Mouse (Mus musculus) G1E-ER4 (cell line): ENCODE data around the gene Usp45. TPM values are rescaled to one million over a fixed set of nuclear protein-coding genes. Genes with fewer than 3 reads are reported as not detected.

Experiments
- GATA1 ChIP-seq: IDR thresholded peaks from one replicate; pipeline ENCODE4 v1.8.0; 2012; ENCODE audit warnings: low read length, inconsistent platforms
- polyA plus RNA-seq: library from polyadenylated mRNA; stranded (reverse); fragments of >175 nt; gene quantifications from 2 replicates; pipeline ENCODE4 v1.2.3, GENCODE M21; 2012

Usp45 gene
- polyA plus RNA-seq, 1 experiment, result 3.9 TPM

DNA sequence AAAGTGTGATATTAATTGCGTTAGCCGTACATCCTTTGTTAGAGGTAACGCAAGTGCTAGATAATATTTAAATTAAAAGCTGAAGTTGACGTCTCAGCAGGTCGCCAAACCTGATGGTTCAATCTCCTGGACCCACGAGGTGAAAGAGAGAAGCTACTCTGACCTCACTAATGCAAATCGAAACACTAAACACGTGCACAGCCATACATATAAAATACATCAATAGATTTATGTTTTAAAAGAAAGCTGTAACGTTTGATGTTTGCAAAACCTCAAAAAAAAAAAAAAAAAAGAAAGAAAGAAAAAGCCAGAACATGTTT is 9.9 kb downstream of the Usp45 start:
- no peak for TF ChIP-seq GATA1

DNA sequence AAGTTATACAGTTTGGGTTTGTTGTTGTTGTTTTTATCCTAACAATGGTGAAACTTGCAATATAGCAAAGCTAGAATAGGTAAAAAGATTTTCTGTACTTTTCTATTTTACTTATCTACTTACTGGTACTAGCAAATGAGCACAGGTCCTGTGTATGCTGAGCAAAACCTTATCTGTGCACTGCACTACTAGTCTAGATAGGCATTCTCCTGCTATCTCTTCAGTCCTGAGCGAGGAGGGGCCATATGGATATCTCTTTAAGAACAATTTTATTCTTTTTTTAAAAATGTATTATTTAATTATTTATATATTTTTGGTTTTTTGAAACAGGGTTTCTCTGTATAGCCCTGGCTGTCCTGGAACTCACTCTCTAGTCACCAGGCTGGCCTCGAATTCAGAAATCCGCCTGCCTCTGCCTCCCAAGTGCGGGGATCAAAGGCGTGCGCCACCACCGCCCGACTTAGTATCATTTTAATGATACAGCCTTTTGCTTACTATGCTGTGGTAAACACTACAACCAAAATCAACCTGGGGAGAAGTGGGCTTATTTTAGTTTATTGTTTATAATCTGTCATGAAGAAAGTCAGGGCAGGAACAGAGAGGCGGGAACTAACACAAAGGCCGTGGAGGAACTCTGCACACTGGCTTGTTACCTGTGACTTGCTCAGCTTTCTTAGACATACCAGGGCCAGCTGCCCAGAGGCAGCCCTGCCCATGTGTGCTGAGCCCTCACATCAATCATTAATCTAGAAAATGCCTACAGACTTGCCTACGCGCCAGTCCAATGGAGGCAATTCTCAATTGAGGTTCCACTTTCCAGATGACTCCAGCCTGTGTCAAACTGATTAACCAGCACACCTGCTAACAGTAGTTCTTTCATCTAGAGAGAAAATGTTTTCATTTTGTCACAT is 14.1 kb downstream of the Usp45 start:
- TF ChIP-seq GATA1, result peak; percentile 55

DNA sequence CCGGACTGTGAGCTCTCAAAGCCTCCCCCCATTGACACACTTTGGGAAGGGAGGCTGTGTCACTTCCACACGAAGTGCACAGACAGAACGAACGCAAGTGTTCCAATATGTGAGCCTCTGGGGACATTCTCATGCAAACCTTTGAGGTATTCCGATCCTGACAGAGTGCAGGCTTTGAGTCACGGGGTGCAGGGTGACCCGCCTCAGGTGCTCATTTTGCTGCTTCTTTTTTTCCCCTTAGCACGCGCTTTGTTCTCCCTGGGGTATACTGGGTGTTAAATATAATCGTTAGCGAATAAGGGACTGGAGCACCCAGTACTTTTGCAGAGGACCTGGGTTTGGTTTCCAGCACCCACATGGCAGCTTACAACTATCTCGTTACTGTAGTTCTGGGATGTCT is 19.3 kb downstream of the Usp45 start:
- no peak for TF ChIP-seq GATA1

DNA sequence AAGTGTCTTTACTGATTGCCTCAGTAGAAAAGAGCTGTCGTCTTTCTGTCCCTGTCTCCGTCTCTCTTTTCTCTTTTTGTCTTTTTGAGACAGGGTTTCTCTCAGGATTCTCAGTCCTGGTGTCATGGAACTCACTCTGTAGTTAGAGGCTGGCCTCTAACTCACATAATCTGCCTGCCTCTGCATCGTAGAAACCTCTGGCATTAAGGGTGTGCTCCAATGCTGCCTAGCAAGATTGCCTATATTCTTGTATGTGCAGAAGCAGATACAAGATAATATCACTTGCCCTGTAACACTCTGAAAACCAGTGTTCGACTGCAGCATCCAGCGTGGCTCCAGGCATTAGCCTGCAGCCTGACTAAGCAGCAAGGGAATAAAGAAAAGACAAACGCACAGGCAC is 21.9 kb downstream of the Usp45 start:
- TF ChIP-seq GATA1, result no peak

DNA sequence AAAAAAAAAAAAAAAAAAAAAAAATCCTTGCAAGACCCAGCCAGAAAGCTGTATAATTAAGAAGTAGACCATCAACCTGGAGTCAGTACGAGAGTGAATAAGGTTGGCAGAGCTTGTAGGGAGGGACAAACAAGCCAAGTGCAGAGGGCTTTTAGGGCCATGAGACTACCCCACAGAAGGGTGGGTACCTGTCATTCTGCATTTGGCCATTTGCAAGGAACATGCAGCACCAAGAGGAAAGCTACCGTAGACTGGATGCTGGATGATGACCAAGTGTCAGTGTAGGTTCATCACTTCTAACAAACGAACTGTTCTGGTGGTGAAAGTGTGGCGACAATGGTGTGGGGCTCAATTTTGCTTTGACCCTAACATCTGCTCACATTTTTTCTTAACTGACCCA is 22.9 kb downstream of the Usp45 start:
- TF ChIP-seq GATA1, result no peak

DNA sequence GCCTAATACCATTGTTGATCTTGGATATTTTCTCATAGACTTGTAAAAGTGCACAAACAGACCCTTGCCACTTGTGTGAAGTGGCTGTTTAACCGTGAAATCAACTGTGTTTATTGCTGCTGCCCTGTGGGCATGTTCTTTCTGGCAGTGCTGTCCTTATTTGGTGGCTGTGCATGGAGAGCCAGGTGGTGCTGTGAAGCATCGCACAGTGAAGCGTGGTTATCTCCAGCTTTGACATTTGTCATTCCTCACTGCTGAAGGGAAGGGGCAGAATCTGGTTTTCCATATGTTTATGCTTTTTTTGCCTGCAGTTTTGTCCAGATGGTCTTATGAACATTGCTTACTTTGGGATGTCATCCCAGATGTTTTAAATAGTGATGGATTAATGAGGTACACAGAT is 26.7 kb downstream of the Usp45 start:
- TF ChIP-seq GATA1, result no peak

DNA sequence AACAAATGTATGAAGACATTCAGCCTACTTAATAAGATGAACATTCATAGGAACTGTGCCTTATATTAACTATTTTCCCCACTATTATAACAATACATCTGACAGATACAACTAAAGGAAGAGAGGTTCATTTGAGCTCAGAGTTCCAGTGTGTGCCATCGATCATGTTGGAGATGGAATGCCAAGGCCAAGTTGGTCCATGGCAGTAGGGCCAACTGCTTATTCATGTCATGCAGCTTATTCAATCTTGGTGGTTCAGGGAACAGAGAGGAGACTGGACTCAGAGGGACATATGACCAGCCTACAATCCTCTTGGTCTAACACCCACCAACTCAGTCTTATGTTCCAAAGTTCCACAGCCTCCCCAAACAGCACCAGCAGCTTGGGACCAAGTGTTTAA is 34.1 kb downstream of the Usp45 start:
- TF ChIP-seq GATA1, result no peak

DNA sequence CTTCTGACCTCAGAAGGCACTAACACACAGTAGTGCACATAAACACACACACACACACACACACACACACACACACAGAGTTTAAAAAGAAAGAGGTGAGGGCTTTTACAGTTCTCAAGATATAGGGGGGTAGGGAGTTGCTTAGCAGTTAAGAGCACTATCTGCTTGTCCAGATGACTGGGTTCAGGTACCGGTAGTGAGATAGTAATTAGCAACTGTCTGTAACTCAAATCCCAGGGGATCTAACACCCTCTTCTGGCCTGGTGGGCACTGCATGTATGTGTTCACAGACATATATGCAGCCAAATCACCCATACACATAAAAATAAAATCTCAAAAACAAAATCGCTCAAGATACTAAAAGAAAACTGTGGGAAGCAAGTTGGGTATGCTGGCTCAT is 34.7 kb downstream of the Usp45 start:
- TF ChIP-seq GATA1, result no peak

DNA sequence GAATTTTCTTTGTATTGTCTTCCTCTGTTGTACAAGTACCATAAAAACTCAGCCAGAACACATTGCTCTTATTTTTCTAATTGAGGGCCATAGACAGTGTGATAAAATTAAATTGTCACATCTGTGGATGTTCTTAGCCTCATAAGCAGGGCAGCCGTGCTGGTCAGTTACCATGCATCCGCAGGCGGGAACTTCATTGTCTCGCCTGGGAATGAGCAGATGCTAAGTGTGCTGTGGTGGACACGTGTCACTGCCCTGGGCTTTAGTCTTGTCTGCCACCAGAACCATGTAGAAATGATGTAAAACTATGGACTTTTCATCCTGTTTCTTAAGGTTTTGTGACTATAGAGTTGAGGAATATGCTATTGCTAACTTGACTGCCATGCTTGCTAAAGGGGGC is 40.2 kb downstream of the Usp45 start:
- TF ChIP-seq GATA1, result no peak

DNA sequence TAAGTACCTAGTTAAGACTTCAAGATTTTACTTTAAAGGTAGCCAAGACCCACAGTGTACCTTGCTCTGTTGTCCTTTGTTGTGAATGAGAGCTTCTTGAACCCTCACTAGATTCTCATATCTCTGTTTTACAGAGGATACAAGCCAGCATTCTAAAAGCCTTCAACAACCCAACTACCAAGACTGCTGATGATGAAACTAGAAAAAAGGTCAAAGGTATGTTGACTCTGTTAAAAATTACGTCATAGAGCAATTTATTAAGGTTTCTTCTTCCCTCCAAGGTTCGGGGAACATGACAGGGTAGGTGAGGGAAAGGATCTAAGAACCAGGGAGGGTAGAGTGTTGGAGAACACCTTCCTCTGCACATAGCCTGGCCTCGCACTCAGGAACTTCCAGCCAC is 43.7 kb downstream of the Usp45 start:
- TF ChIP-seq GATA1, result no peak

DNA sequence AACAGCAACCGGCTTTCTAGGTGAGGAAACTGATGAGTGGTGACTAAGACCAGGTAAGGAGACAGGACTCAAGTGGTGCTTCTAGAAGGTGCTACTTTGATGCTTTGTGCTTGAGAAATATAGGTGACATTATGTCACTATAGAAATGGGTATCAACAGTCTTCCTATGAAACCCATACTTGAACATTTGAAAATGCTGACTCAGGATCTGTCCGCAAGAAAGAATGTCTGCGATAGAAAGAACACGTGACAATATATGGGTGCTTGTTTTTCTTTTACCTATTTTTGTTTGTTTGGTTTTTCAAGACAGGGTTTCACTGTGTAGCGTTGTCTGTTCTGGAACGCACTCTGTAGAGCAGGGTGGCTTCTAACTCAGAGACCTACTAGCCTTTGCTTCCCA is 45.7 kb downstream of the Usp45 start:
- TF ChIP-seq GATA1, result no peak

DNA sequence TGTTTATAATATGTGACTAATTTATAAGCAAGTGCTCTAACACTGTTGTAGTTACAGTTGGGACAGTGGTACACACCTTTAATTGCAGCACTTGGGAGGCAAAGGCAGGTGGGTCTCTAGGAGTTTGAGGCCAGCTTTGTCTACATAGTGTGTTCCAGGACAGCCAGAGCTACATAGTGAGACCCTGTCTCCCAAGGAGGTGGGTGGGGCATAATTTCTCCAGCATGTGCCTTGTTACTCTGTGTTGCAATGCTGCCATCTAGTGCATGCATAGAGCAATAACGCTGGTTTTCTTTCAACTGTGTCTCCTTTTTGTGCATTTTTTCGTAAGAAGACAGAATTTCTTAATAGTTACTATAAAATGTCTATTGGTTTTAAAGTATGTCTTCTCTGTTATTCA is 47.1 kb downstream of the Usp45 start:
- no peak for TF ChIP-seq GATA1

DNA sequence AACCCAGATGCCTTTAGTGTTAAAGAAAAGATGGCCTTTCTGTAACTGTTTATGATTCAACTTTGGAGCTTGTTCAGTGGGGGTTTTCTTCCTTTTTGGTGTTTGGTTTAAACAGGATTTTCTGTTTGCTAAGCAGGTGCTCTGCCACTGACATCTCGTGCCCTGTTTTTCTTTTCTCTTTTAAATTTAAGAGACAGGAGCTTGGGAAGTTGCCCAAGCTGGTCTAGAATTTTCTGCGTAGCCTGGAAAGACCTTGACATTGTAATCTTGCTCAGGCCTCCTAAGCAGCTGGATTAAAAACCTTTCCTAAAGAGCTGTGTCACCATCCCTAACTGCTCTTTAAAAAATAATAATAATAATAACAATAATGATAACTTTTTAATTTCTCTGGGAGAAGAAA is 59.7 kb downstream of the Usp45 start:
- no peak for TF ChIP-seq GATA1

DNA sequence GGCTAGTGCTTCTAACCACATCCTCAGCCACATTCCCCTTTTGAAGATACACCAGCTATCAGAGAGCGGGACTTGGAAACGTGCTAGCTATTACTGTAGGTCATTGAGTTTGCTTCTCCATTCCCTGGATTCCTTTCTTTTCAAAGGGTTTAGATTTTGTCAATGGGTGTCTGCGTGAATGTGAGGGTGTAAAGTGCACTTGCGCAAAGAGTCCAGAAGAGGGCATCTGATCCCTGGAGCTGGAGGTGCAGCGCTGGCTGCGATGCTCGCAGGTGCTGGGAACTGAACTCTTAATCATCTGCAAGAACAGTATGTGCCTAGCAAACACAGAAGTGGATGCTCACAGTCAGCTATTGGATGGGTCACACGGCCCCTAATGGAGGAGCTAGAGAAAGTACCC is 65.9 kb downstream of the Usp45 start:
- TF ChIP-seq GATA1, result no peak

DNA sequence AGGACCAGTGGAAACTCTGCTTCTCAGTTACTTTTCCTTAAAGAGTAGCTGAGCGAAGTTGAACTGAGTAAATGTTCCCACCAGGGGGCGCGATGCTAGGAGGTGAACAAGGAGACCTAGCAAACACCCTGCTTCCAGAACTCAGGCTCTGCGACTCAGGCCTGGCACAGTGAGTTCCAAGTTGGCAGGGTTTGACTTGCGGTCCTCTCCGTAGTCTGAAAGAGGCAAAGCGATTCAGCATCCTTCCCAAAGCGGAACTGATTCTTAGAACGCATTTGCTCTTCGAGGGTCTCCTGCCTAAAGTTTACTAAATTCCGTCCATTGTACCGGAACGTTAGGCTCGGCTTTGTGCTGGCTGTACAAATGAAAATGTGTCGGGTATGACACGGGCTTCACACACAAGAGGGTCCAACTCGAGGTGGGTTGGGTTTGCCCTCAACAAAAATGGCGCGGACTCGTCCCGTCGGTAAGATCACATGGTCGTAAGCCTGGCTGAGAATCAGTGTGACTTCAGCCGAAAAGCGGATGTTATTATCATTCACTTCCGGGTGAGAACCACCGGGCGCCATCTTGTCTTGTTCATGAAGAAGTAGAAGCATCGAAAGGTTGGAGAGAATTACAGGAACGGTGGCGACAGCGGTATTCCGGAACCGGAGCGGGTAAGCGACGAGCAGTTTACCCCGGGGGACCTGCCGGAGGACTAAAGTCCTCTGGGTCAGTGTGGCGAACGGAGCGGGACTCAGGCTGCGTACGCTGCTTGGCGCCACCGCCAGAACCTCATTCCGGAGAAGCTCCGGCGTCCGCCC is 80.7 kb downstream of the Usp45 start, which contains the start of gene Pnisr:
Pnisr (plus strand) TSS at position 103 of the 806 bp plus-strand sequence.
- TF ChIP-seq GATA1, result no peak

DNA sequence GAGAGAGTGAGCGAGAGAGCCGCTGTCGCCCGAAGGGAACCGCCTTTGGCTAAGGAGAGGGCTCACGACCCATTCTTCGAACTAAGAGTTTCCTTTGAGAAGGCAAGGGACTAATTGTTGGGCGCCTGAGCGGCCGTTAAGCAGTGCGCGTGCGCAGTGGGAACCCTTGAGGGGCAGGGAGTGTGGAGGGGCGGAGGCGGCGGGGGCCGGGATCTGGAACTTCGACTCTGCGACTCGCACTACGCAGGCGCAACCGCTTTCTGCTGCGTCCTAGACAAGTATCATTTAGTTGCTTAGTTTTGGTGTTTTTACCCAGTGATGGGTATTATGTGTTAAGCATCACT is 81.3 kb downstream of the Usp45 start:
- no peak for TF ChIP-seq GATA1

DNA sequence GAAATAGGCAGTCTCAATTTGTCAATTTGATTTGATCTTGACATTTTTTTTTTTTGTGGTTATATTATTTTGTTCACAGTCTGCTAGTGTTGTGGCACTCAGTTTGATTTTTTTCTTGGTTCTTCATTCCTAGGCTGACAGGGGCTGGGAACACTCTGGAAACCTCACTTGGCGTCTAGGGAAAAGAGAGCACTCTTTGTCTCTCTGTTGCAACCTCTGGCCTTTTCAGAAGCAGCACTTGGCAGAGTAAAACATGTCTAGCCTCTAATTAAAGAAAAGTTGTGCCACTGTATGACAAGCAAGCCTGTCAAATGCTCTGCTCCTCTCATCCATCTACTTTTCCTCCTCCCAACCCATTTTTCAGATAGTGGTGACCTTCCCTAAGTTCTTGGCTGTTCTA is 90.5 kb downstream of the Usp45 start:
- no peak for TF ChIP-seq GATA1
